Mouse (Mus musculus): ENCODE data around the gene Tagap. TPM values are rescaled to one million over a fixed set of nuclear protein-coding genes. Genes with fewer than 3 reads are reported as not detected.
"Not testable (repeated sequence)": the region's sequence is repeated elsewhere in the genome, so short reads cannot be mapped to it uniquely, and the experiment has no call there.

Gene Tagap
- total RNA-seq, 2 experiments from 2014 or later = 24.1 to 26.6 TPM

DNA sequence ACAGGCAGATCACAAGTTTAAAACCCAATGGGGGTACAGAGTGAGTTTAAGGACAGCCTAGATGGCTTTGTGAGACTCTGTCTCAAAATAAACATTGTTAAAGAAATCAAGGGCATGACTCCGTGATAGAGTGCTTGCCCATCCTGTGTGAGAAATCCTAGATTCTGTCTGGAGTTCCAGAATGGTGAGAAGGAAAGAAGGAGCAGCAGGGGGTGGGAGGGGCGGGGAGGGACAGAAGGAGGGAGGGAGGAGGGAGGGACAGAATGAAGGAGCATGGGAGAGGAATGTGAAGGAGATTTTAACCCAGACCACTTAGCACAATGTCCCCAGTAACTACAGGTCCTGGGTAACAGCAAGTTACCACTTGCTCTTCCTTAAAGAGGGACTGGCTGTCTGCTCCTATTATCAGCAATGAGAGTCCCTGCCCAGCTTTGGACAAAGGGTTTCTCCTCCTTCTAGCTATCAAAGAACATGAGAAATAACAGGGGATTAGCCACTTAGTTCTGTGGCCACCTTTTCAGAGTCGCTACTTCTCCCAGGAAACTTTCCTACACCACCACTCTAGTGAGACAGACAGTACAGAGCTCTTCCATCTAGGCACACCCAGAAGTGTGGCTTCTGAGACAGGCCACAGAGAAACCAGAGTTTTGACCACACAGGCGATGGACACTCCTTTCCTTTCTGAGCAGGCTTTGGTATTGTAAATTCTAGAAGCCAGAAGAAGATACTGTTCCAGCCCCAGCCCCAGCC lies 19.7 kb upstream of the Tagap start:
- peak; percentile 70 for ATAC-seq (replicated peaks; ENCODE audit: poor library complexity)

DNA sequence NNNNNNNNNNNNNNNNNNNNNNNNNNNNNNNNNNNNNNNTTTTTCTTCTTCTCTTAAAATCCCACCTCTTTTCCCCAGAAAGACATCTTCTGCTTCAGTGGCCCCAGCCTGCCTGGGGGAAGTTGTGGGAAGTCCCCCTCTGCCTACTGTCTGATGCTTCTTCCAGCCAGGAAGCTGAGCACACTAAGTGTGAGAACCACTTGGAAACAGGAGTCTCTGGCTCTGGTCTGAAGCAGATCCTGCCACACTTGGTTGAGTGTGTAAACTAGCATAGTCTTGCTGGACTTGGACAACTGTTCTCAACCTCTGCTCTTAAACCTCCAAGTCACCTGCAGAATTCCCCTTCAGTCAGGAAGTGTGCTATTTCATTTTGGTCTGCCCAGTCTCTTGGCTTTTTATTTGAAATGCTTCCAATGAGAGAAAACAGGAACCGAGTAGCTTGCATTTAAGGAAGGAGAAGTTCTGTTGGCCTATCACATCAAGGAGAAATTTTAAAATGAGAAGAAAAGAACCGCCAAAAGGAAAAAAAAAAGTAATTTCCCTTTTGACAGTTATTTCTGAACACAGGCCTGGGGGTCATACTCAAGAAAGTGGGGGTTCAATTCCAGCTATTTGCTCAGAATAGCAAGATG lies 11.1 kb upstream of the Tagap start:
- ATAC-seq (replicated peaks; ENCODE audit: poor library complexity) = peak; percentile 40

DNA sequence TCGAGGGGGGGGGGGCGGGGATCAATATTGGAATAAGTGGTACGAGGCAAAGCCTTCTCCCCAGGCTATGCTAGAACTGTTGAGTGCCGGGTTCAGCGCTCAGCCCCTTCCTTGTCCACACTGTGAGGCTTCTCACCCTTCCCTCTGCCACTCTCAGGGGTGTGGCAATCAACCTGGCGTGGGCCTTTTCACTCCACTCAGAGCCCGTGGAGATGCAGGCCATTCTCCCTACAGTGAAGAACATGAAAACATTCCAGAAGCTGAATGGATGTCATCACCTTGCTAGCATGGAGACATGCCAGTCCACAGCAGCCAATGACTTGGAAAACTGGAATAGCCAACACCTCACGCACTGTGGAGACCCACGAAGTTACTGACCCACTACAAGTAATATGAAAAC lies 10.0 kb upstream of the Tagap start:
- ATAC-seq (replicated peaks; ENCODE audit: poor library complexity) = no peak

DNA sequence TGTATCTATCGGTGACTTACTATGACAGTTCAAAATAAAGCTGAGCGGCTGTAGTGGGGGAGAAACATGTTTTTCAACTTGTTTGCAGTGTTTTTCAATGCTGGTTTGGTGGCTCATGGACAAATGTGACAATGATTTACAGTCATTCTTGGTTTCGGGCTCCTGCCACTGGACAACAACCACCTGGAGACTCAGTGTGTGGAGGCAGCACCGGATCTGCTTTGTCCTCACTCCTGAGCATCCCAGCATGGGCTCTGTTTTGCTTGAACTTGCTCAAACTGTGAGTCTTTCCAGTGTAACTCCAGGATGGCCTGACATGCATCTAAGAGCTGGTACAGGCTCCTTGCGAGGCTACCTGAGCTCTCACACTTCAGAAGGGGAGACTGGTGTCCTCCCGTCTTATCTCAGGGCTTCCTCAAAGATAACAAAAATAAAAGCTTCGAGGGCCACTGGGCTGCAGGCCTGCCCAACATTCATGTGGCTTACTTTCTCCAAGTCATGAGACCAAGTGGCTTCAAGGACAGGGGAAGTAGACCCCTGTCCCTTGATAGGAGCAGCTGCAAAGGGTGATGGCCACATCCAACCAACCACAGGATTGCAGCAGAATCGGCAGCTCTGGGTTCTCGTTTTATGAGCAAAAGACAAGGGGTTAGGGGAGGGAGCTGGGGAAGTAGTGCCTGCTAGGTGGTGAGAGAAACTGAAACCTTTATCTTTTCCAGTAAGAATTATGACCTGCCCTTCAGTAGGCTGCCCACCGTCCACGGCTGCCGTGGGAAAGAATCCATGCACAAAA lies 8.8 kb upstream of the Tagap start:
- ATAC-seq (replicated peaks; ENCODE audit: poor library complexity) = peak; percentile 89

DNA sequence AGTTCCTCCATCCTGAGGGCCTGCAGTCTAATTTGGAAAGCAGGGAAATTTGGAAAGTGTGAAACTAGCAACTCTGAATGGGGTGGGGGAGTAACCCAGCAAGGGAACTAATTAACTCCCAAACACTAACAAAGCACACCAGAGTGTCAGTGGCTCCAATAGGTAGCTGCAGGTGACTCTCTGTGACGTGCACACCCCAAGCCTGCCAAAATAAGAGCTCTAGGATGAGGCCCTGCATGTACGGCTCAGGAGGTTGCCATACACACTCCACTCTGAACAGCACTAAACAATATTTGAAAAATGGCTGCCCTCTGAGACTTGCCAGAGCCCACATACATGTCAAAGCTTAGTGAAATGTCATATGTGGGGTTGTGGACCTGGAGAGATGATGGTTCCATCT lies 7.4 kb upstream of the Tagap start:
- no peak for ATAC-seq (replicated peaks; ENCODE audit: poor library complexity)

DNA sequence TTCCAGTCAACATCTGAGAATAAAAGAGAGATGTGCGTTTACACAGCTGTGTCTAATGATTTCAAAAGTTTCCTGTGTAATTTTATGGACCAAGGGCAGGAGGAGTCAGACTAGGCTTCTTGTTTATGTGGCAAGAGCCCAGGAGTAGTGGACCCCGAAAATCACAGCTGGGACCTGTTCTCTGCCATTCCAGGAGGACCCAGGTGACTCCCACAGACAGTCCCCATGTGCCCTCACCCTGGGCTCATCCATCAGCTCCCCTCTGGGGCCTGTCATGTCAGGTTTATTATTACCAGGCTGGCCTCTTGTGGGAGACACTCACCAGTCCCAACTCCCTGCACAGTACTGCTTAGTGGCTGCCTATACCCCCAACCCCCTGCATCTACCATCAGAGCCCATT lies 6.6 kb upstream of the Tagap start:
- no peak for ATAC-seq (replicated peaks; ENCODE audit: poor library complexity)

DNA sequence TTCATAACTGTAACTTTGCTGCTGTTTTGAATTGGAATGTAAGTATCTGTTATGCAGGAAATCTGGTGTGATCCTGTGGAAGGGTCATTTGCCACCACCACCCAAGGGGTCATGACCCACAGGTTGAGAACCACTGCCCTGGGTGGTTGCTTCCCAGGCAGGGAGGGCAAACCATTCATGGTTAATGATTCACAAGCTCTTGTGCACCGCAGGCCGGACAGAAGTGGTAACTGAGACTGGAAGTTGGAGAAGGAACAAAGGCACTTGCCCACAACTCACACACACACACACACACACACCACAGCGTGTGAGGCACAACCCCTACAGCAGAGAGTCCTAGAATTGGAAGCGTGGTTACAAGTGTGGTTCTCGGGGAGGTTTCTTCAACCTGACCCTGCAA lies 3.2 kb upstream of the Tagap start:
- ATAC-seq (replicated peaks; ENCODE audit: poor library complexity) = peak; percentile 49

DNA sequence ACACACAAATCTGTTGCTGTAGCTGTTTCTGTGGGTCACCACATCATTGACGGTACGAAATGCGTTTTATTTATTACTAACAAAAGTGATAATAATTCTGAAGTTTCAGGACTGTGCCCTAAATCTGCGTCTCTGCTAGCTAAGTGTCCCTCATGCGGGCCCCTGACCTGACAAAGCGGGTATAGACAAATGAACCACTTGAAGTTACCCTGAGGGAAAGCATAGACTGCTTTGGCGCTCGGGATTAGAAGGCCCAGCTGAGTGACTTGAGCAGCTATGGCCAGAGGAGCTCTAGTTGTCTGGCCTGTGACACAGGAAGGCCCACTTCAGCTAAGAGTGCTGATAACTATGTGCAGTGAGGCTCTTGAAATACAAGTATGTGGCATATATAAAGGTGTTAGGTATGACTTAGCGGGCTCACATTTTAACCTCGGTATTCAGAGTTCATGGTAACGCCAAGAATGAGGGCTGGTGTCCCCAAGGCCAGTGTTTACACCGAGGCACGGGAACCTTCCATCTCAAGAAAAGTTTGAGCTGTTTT lies 1.5 kb upstream of the Tagap start:
- ATAC-seq (replicated peaks; ENCODE audit: poor library complexity) = no peak

DNA sequence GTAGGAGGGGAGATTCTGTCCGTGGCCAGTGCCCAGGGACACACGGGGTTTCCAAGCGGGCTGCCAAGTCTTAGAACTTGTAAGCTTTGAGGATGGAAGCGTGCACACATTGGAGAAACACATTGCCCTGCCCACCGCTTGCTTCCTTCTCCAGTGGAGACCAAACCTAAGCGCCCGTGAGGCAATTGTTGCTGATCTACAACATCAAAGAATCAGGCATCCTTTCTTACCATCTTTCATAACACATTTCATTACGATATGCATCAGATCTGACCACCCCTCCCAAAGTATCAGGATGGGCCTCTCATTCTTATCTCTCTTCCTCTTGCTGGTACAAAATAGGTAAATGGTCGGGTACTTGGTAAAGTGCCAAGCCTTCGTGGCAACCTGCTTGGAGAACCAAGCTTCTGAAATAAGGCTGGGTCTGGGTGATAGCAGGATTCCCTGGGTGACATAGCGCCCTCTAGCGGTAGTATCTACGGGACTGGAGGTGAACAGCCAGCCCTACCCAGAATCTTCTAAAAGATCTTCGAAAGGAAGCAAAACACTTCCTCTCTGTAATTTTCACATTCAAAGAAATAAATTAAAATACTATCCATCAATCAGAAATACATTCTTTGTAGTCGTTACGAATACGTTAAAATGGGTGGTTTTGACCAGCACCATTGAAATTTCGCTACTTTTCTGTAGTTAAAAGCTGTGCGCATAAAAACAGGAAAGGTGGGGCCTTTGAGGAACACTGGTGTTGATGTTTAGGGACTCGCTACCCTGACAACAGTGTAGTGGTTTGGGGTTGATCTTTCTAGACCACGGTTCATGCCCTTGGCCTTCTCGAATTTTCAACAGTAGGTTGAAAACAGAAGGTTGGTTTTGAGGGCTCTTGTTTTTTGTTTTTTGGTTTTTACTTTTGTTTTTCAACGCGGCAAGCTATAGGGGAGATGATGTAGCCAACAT lies 2.1 kb downstream of the Tagap start:
- peak; percentile 75 for ATAC-seq (replicated peaks; ENCODE audit: poor library complexity)

DNA sequence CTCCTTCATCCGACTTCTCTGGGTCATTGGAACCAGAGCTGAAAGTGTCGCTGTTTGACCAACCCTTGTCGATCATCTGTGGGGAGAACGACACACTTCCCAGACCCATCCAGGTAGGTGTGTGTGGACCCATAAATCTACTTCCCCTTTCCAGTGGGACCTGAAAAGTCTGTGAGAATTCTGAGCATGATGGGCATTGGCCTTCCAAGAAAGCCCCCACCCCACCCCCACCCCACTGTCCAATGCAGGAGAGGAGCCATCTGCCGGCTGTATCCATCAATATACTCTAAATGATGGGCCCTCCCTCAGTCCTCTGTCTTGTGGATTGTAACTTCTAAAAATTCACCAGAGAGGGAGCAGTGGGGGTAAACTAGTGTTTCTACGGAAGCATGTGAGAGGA lies 2.9 kb downstream of the Tagap start:
- no peak for ATAC-seq (replicated peaks; ENCODE audit: poor library complexity)

DNA sequence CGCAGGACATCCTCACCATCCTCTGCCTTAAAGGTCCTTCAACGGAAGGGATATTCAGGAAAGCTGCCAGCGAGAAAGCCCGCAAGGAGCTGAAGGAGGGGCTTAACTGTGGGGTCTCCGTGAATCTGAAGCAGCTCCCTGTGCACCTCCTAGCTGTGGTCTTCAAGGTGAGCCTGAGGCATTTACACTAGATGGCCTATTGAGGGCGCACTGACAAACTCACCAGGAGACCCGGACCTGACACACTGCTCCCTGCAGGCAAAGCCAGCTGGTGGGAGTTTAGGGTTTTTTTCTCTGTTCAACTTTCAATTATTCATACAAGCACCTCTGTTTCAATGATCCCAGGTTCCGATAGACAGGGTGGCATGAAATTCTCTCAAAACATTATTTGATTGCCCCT lies 3.5 kb downstream of the Tagap start:
- ATAC-seq (replicated peaks; ENCODE audit: poor library complexity) = peak; percentile 47

DNA sequence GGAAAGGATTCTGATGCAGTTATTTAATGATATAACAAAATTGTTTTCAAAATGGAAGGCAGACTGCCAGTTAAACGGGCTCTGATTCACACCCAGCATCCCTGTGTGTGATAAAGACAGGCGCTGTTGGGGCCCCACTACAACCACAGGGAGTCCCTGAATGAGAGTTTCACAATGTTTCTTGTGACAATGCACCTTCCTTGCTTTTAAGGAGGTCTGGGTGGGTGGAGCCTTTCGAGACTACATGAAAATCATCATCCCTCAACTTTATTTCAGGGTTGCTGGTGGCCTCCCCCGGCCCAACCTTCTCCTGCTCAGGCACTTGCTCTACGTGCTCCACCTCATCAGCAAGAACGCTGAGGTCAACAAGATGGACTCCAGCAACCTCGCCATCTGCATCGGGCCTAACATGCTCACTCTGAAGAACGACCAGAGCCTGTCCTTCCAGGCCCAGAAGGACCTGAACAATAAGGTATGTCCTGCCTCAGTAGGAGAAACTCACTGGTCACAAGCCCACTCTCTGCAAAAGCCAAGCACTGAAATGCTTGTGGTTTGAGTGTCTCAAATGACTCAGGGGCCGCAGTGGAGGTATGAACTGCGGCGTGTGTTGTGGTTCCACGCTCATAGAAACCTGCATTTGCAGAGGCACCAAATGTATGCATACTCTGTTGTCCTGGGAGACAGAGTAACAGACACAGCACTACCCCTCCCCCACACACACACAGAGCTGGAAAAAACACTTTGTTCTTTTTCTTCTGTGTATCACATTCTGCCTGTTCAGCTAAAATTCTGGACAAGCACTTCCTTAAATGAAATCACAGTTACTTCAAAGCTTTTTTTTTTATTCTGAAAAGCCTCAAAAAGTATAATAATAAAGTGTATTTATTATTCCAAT lies 5.5 kb downstream of the Tagap start:
- ATAC-seq (replicated peaks; ENCODE audit: poor library complexity) = 0 out of 2 replicates have a peak, but pooled peaks have one; percentile 24

DNA sequence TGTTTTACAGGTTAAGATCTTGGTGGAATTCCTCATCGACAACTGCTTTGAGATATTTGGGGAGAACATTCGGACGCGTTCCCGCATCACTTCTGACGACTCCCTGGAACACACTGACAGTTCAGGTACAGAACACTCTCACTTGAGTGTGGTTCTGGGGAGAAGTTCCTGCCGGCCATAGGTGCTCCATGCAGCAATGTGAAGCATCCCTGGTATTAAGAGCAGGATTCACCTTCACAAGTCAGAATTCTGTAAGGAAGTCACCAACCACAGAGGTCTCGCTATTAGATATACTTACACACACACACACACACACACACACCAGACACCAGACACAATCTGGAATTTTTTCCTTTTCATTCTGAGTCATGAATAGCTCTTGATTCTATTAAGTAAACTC lies 6.3 kb downstream of the Tagap start:
- not testable (repeated sequence) for ATAC-seq (replicated peaks; ENCODE audit: poor library complexity)

DNA sequence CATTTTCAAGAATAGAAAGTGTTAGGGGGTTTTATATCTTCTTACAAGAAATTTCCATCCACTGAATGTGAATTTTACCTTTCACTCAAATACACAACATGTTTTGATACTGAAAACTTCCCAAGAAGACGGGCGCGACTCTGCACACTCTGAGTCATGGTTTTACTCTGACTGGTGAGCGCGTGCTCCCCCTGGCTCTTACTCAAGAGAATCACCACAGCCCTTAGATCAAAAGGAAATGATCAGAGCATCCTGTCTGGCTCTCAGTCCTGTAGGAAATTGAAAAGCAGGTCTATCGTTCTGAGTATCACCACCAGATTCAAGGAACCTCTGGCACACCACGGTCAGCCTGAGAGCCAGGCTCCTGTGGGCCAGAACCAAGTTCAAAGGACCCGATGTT lies 13.8 kb downstream of the Tagap start:
- peak; percentile 96 for ATAC-seq (replicated peaks; ENCODE audit: poor library complexity)

DNA sequence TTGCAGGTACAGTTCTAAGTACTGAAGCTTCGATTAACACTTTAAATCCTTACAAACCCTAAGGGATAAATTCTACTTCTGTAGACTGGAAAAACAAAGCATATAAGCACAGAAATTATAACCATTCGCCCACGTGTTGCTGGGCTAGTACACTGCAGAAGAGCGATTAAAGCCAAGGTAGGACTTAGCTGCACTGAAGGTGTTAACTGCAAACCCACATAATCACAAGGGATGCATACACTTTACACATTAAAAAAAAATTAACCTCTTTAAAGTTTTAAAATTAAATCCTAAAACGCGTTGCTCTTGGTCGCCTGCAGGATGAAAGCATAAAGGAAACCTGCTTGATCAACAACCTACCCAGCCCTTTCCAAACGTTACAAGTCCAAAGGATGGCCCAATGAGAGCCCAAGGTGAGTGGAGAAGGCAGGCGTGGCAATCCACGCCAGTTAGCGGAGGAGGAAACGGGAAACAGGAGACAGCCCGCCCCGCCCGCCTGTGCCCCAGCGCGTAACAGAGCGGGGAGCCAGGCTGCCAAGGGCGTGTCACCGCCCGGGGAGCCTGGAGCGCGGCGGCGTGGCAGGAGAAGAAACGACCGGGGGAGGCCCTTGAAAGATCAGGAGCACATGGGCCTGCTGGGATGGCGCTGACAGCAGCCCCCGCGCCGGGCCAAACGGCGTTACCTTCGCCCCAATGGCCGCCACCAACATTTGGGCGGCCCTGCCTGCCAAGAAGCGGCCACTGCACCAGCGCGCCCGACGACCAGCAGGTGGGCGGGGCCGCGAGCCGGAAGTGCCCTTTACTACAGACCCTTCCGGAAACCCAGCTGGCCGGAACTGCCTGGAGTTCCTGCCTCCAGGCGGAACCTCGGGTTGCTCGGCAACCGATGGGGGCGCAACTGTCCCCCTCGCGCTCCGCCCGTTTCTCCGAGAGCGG lies 19.6 kb downstream of the Tagap start, which contains the start of gene Rsph3a:
Gene Rsph3a (plus strand): TSS at position 498 of the 936 bp plus-strand sequence.
- peak; percentile 87 for ATAC-seq (replicated peaks; ENCODE audit: poor library complexity)

DNA sequence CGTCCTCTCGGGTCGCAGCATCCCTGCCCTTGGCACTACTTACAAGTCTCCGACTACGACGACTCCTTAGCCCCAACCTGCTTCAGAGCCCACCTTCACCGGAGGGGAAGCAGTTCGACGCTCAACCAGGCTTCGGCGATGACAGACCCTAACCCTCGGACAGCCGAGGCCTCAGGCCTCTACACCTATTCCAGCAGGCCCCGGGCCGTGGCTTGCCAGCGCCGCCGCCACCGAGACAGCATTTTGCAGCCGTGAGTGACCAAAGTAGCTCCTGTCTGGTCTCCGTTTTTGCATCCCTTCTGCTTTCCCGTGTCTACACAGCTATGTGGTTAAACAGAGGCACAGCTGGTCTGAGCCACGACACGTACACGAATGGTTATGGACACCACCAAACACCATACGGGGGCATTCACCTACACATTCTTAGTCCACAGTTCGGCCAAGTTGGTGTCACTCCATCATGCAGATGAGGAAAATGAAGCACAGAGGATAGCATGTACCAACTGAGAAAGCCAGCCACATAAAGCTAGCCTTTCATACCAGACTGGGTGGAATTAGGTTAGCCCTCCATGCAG lies 20.3 kb downstream of the Tagap start:
- peak; percentile 6 for ATAC-seq (replicated peaks; ENCODE audit: poor library complexity)

DNA sequence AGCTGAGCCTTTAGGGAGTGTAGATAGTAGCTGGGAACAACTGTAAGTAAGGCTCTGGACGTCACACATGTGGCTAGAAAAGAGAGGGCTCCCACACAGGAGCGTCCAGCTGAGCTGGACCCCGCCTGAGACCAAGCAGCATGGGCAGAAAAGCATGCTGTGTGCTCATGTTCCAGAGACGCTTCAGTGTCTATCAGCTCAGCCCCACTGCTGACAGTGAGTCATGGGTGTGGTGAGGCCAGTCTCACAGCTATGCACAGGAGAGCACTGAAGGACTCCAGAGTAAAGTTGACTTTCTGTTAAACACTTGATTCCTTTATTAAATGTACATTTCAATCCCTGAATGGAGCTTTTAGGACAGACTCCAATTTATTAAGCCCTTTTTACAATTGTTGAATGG lies 25.5 kb downstream of the Tagap start:
- ATAC-seq (replicated peaks; ENCODE audit: poor library complexity) = not testable (repeated sequence)

DNA sequence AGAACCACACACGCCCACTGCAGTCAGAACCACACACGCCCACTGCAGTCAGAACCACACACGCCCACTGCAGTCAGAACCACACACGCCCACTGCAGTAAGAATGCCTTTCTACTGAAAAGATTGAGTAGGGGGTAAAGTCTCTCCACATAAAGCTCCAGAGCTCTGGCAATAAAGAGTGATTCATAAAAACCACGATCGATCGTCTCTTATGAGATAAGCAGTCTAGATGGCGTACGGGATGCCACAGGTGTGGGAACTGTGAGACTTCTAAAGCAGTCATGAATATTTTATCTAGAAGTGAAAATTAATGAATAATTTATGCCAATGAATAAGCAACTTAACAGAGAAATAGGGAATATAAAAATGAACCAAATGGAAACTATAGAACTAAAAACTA lies 31.4 kb downstream of the Tagap start:
- not testable (repeated sequence) for ATAC-seq (replicated peaks; ENCODE audit: poor library complexity)
